Mouse (Mus musculus) subcutaneous adipose tissue, adult 2 months (tissue): ENCODE measurements around the gene Anxa3. TPM values are rescaled to one million over a fixed set of nuclear protein-coding genes. Genes with fewer than 3 reads are reported as not detected.

Experiments
- polyA plus RNA-seq: library from polyadenylated mRNA; depleted of rRNA; stranded (reverse); fragments of >200 nt; gene quantifications from 2 replicates; pipeline ENCODE4 v1.2.3, GENCODE M21; 2012; ENCODE audit warnings: low replicate concordance; rRNA removed

Gene Anxa3
- 40.1 and 48.2 TPM in 2 replicates for polyA plus RNA-seq

DNA sequence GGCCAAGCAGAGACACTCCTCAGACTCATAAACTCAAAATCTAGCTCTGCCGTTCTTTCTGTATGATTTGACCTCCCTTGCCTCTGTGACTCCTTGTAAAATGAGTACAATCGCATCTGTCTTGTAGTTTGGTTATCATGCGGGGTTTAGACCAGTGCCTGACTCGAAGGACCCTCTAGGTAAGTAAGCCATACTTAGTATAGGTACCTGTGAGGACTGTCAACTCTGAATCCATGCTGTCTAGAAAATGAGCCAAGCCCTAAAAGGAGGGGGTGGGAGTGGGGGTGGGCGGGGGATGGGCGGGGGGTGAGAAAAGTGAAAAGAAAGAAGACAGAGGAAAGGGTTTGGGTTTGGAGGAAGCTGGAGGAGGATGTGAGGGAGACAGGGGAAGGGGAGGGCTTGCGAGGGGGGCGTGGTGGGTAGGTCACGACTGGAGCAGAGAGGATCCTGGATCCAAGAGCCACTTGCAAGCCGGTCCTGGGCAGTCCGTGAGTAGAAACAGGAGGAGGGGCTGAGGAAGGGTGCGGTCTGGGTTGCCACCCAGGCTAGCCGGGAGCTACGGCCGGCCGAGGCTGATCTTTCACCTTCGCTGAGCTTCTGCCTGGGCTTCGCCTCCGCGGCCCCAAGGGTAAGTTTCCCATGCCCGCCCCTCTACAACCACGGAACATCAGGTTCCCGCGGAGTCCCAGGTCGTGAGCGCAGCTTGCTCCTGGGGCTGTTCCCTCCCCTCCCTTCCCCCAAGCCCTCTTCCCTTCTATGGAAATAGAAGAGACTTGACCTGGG lies at the start of gene Anxa3:
Anxa3 (plus strand) TSS at position 404 of the 783 bp plus-strand sequence.

Other genes starting within 250 kb of the Anxa3 start
- 7.9 and 15.1 TPM in 2 replicates for gene Bmp2k, start 204.3 kb downstream of the Anxa3 start, polyA plus RNA-seq